Mouse (Mus musculus) liver, embryonic 14.5 days (tissue): ENCODE data around the gene Dlec1.

Experiments
- CTCF ChIP-seq: IDR thresholded peaks from 2 replicates; pipeline ENCODE4 v1.5.1; 2016; ENCODE audit warnings: antibody characterized with exemption, low read depth, control low read depth
- EP300 ChIP-seq: IDR thresholded peaks from 2 replicates; pipeline ENCODE4 v1.6.1; 2016; ENCODE audit warnings: antibody characterized with exemption, low read depth

DNA sequence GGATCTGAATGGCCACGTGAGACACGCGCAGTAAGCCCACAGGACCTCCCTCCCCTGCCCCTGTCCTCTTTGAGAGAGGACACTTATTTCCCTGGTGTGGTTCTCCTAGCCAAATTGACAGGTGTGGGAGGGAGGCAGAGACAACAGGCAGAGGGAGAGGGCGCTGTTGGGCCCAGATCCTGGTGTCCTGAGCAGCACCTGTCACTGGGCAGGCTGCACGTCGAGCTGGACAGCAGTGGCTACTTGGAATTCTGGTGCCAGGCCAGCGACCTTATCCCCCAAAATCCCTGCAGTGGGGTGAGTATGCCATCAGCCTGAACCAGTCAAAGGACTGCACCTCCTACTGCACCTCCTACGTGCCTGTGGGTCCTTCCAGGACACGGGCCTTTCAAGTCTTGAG is 41.1 kb downstream of the Dlec1 start:
- TF ChIP-seq CTCF (no peak), EP300 (no peak)
